Comparison of ENCODE assay signal across 23 mouse cellular contexts in genomic region chr4:139974506-139974905, GRCm38 (mm10). TPM values are rescaled to one million over a fixed set of nuclear protein-coding genes. Genes with fewer than 3 reads are reported as not detected.
DNase-seq lines count a peak whose midpoint lies in the region; ATAC-seq and TF ChIP-seq lines count a peak whose summit lies in the region.
"Had no signal": no experiment of that assay in that cellular context is flagged by ENCODE, and none has a peak within 500 bp of the region (broad histone marks: within the 10 kb centered on the region; RNA-seq: fewer than 3 reads in every experiment).

No protein-coding gene starts in this region.

- DNase-seq in embryo, embryonic 10 days (ENCODE audit: low spot score) = peak; percentile 56
- no peak for DNase-seq in embryo, embryonic 11 days
- DNase-seq in liver, adult 2 months (ENCODE audit: extremely low read depth, low read depth, low spot score) = peak; percentile 86
- DNase-seq in liver, embryonic 11.5 days (ENCODE audit: low spot score) = no peak
- DNase-seq: adrenal gland, postnatal 36 days; gastrocnemius, postnatal 36 days; kidney, adult 9 months; kidney, postnatal 36 days; layer of hippocampus, adult 9-11 months; retina, postnatal 1 day; right cerebral cortex, postnatal 4 days had no signal

- H3K36me3 ChIP-seq in liver, adult 2 months (ENCODE audit: control insufficient read depth, insufficient read depth, low read length) = no peaks in the 10 kb centered on the region
- no peaks in the 10 kb centered on the region for H3K36me3 ChIP-seq in liver, embryonic 11.5 days (ENCODE audit: control insufficient read depth, insufficient read depth, low read length)
- H3K36me3 ChIP-seq in hindbrain, embryonic 15.5 days = no peaks in the 10 kb centered on the region
- H3K36me3 ChIP-seq: embryonic facial prominence, embryonic 13.5 days; heart, embryonic 10.5 days; limb, embryonic 13.5 days; liver, embryonic 15.5 days; midbrain, embryonic 15.5 days had no signal

- no peak overlapping the region for H3K4me2 ChIP-seq in liver, embryonic 11.5 days
- no peak overlapping the region for H3K4me2 ChIP-seq in hindbrain, embryonic 15.5 days
- H3K4me2 ChIP-seq: embryonic facial prominence, embryonic 13.5 days; limb, embryonic 13.5 days; liver, embryonic 15.5 days; midbrain, embryonic 15.5 days had no signal

- no peaks in the 10 kb centered on the region for H3K9me3 ChIP-seq in liver, embryonic 11.5 days (ENCODE audit: control insufficient read depth, low read length)
- no peaks in the 10 kb centered on the region for H3K9me3 ChIP-seq in hindbrain, embryonic 15.5 days
- H3K9me3 ChIP-seq: embryonic facial prominence, embryonic 13.5 days; heart, embryonic 10.5 days; limb, embryonic 13.5 days; liver, embryonic 15.5 days; midbrain, embryonic 15.5 days had no signal

- H3K79me2 ChIP-seq in liver, adult 2 months (ENCODE audit: control insufficient read depth, insufficient read depth, low read length) = no peaks in the 10 kb centered on the region

- no peak for TF ChIP-seq CTCF in liver, adult 2 months (IDR thresholded peaks at IDR 0.05; ENCODE audit: low read depth, low read length)

- H3K27me3 ChIP-seq in liver, adult 2 months (ENCODE audit: control insufficient read depth, insufficient read depth, low read length) = no peaks in the 10 kb centered on the region
- H3K27me3 ChIP-seq in liver, embryonic 11.5 days (replicated peaks; ENCODE audit: control insufficient read depth, insufficient read depth, low read length) = no peaks in the 10 kb centered on the region; the same call in 1 of the 2 replicates
- H3K27me3 ChIP-seq in hindbrain, embryonic 15.5 days = no peaks in the 10 kb centered on the region
- H3K27me3 ChIP-seq: CH12.LX; embryonic facial prominence, embryonic 13.5 days; limb, embryonic 13.5 days; liver, embryonic 15.5 days; midbrain, embryonic 15.5 days had no signal

- H3K4me3 ChIP-seq in liver, adult 2 months (ENCODE audit: insufficient read depth, low read depth, low read length) = no peak overlapping the region
- no peak overlapping the region for H3K4me3 ChIP-seq in liver, embryonic 11.5 days (ENCODE audit: low read depth, low read length)
- no peak overlapping the region for H3K4me3 ChIP-seq in brown adipose tissue, adult 24 weeks (ENCODE audit: insufficient read depth, low read depth, low read length)
- H3K4me3 ChIP-seq in hindbrain, embryonic 15.5 days = no peak overlapping the region
- H3K4me3 ChIP-seq: embryonic facial prominence, embryonic 13.5 days; heart, embryonic 10.5 days; limb, embryonic 13.5 days; liver, embryonic 15.5 days; midbrain, embryonic 15.5 days had no signal

- H3K4me1 ChIP-seq in liver, adult 2 months (ENCODE audit: control insufficient read depth, insufficient read depth, low read length) = peaks cover 22% of the 10 kb centered on the region; the same call in 1 of the 2 replicates
- no peaks in the 10 kb centered on the region for H3K4me1 ChIP-seq in liver, embryonic 11.5 days (replicated peaks; ENCODE audit: control insufficient read depth, insufficient read depth, low read length)
- H3K4me1 ChIP-seq in brown adipose tissue, adult 24 weeks (ENCODE audit: control insufficient read depth, insufficient read depth, insufficient read length, low read length) = peaks cover 15% of the 10 kb centered on the region; the same call in 1 of the 2 replicates
- peaks cover 19% of the 10 kb centered on the region for H3K4me1 ChIP-seq in hindbrain, embryonic 15.5 days (replicated peaks)
- H3K4me1 ChIP-seq: liver, embryonic 15.5 days had no signal

- TF ChIP-seq POLR2A in liver, adult 2 months (IDR thresholded peaks at IDR 0.05; ENCODE audit: extremely low read depth, insufficient read depth, low read length) = no peak

- WGBS in liver, adult 2 months = 7% methylated on average over 7 of the region's 7 CpGs
- 42% methylated on average over 7 of the region's 7 CpGs for WGBS in liver, embryonic 11.5 days
- 25% methylated on average over 7 of the region's 7 CpGs for WGBS in hindbrain, embryonic 15.5 days

- peak overlapping the region; percentile 41 for H3K27ac ChIP-seq in liver, adult 2 months (replicated peaks; ENCODE audit: insufficient read depth, low read depth, low read length)
- H3K27ac ChIP-seq in liver, embryonic 11.5 days (ENCODE audit: low read depth, low read length) = no peak overlapping the region
- H3K27ac ChIP-seq in brown adipose tissue, adult 24 weeks (replicated peaks; ENCODE audit: low read depth, low read length) = 0 out of 2 replicates have a peak overlapping the region, but pooled peaks have one; percentile 2
- peak overlapping the region; percentile 40 for H3K27ac ChIP-seq in hindbrain, embryonic 15.5 days (replicated peaks)
- H3K27ac ChIP-seq: embryonic facial prominence, embryonic 13.5 days; heart, embryonic 10.5 days; limb, embryonic 13.5 days; liver, embryonic 15.5 days; midbrain, embryonic 15.5 days had no signal

- H3K9ac ChIP-seq in liver, adult 2 months (ENCODE audit: low read depth, low read length) = no peak overlapping the region
- no peak overlapping the region for H3K9ac ChIP-seq in liver, embryonic 11.5 days (ENCODE audit: low read depth, low read length)
- no peak overlapping the region for H3K9ac ChIP-seq in hindbrain, embryonic 15.5 days
- H3K9ac ChIP-seq: embryonic facial prominence, embryonic 13.5 days; limb, embryonic 13.5 days; liver, embryonic 15.5 days; midbrain, embryonic 15.5 days had no signal

- ATAC-seq in liver, embryonic 11.5 days (replicated peaks; ENCODE audit: low FRiP score) = no peak
- ATAC-seq in hindbrain, embryonic 15.5 days (ENCODE audit: low FRiP score, low read depth) = peak; percentile 69; the same call in 1 of the 2 replicates
- no peak for ATAC-seq in inflammation-experienced regulatory T-cells, adult 6 months
- ATAC-seq: forebrain, embryonic 16.5 days; lung, postnatal 0 days; midbrain, embryonic 15.5 days had no signal

RNA-seq across cellular contexts. Expression of gene Klhdc7a, which starts 6.7 kb away (rescaled TPM):
- 5.2 and 6.8 TPM in 2 replicates for total RNA-seq in liver, adult 2 months (2014; rRNA removed)
- polyA plus RNA-seq in liver, adult 2 months (2012; rRNA removed) = 4.4 and 7.8 TPM in 2 replicates
- polyA plus RNA-seq in liver, embryonic 11.5 days (2014; fragmentation: Nextera tagmentation; extraction: Ambion mirVana) = 0.03 TPM in 1 of 2 replicates, not detected in the other
- polyA plus RNA-seq in brown adipose tissue, adult 24 weeks (2012; ENCODE audit: insufficient read depth, insufficient read length, missing spikeins) = 79.8 and 109 TPM in 2 replicates
- 0.56 and 0.73 TPM in 2 replicates for polyA plus RNA-seq in hindbrain, embryonic 15.5 days (2015; fragmentation: Nextera tagmentation; extraction: Ambion mirVana)
- polyA plus RNA-seq in inflammation-experienced regulatory T-cells, adult 6 months (2017; shearing (Covaris generic)) = under 1 TPM in 1 of 3 experiments, not detected in 2; 0.08 TPM
- total RNA-seq: CH12.LX; megakaryocyte progenitor cell, adult 5-6 weeks had no signal

Comparison
In these comparisons a context has a peak if more than half of its experiments do, and no peak if none do; other contexts are left out.
1. DNase-seq: peak in embryo, embryonic 10 days (single experiment) and liver, adult 2 months (single experiment); none in embryo, embryonic 11 days (single experiment) and liver, embryonic 11.5 days (single experiment).